Mouse (Mus musculus): Measurements from ENCODE around the gene Cyp51. TPM values are rescaled to one million over a fixed set of nuclear protein-coding genes. Genes with fewer than 3 reads are reported as not detected.

Gene Cyp51
- polyA plus RNA-seq, 1 experiment from 2014 or later, result 144 TPM

DNA sequence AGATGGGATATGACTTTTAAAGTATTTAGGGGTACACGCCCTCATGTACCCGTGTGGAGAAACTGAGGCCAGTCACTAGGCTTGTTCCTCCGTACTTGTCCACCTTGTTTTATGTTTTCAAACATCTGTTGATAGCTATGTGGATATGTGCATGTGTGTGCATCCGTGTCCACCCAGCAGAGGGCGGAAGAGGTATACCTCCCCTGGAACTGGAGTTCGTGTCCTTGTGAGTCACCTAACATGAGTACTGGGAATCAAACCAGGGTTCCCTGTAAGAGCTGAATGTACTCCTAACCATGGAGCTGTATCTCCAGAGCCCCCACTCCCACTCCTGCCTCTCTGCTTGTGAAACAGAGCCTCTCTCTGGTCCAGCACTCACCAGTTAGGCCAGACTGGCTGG lies 64.2 kb downstream of the Cyp51 start:
- H3K9me3 ChIP-seq (ENCODE audit: control insufficient read depth, low read length), result no peaks in the 10 kb centered on the region
- no peak overlapping the region for H3K4me2 ChIP-seq (ENCODE audit: low read length)
- no peaks in the 10 kb centered on the region for H3K4me1 ChIP-seq (ENCODE audit: control insufficient read depth, insufficient read depth, low read depth, low read length)
- no peak for ATAC-seq
- WGBS, result 92% methylated on average over 6 of the region's 6 CpGs
- H3K9ac ChIP-seq (ENCODE audit: low read depth, low read length), result no peak overlapping the region
- H3K27ac ChIP-seq (ENCODE audit: low read depth, low read length), result no peak overlapping the region
- no peaks in the 10 kb centered on the region for H3K27me3 ChIP-seq (replicated peaks; ENCODE audit: control insufficient read depth, insufficient read depth, low read length)
- H3K36me3 ChIP-seq (ENCODE audit: control insufficient read depth, insufficient read depth, low read length), result peaks cover 29% of the 10 kb centered on the region
- no peak overlapping the region for H3K4me3 ChIP-seq (ENCODE audit: low read length)

DNA sequence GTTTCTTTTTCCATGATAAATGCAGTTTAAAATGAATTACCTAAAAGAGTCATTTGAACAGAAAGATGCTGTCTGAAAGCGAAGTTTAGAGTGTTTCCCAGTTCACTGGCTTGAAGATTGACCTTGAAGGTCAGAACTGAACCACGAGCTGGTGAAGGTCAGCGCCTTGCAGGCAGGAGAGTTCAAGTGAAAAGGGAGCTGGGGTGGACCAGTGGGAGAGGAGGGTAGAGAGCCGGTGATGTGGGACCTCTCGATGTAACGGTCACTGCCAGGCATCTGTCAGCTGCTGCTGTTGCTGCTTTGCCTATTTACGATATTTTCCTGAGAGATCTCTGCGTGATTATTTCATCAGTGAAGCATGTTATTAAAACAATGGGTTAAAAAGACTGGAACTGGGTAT lies 65.2 kb downstream of the Cyp51 start:
- ATAC-seq, result no peak
- Histone ChIP-seq H3K4me1 (ENCODE audit: control insufficient read depth, insufficient read depth, low read depth, low read length) (no peaks in the 10 kb centered on the region), H3K4me2 (ENCODE audit: low read length) (no peak overlapping the region), H3K9ac (ENCODE audit: low read depth, low read length) (no peak overlapping the region), H3K27me3 (replicated peaks; ENCODE audit: control insufficient read depth, insufficient read depth, low read length) (no peaks in the 10 kb centered on the region), H3K4me3 (ENCODE audit: low read length) (no peak overlapping the region), H3K9me3 (ENCODE audit: control insufficient read depth, low read length) (no peaks in the 10 kb centered on the region), H3K36me3 (ENCODE audit: control insufficient read depth, insufficient read depth, low read length) (peaks cover 27% of the 10 kb centered on the region), H3K27ac (ENCODE audit: low read depth, low read length) (no peak overlapping the region)
- 87% methylated on average over 8 of the region's 8 CpGs for WGBS

DNA sequence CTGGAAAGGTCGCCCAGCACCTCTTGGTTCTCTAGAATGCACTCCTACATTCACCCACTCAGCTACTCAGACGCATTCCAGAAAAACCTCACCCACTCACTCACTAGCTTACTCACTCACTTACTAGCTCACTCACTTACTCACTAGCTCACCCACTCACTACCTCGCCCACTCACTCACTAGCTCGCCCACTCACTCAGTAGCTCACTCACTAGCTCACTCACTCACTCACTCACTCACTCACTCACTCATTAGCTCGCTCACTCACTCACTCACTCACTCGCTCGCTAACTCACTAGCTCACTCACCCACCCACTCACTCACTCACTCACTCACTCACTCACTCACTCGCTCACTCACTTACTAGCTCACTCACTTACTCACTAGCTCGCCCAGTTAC lies 67.9 kb downstream of the Cyp51 start:
- H3K4me2 ChIP-seq (ENCODE audit: low read length), result no peak overlapping the region
- 97% methylated on average over 9 of the region's 9 CpGs for WGBS
- peaks cover 25% of the 10 kb centered on the region for H3K36me3 ChIP-seq (ENCODE audit: control insufficient read depth, insufficient read depth, low read length)
- H3K27ac ChIP-seq (ENCODE audit: low read depth, low read length), result no peak overlapping the region
- no peaks in the 10 kb centered on the region for H3K4me1 ChIP-seq (ENCODE audit: control insufficient read depth, insufficient read depth, low read depth, low read length)
- ATAC-seq, result no peak
- H3K27me3 ChIP-seq (replicated peaks; ENCODE audit: control insufficient read depth, insufficient read depth, low read length), result no peaks in the 10 kb centered on the region
- no peak overlapping the region for H3K4me3 ChIP-seq (ENCODE audit: low read length)
- no peaks in the 10 kb centered on the region for H3K9me3 ChIP-seq (ENCODE audit: control insufficient read depth, low read length)
- H3K9ac ChIP-seq (ENCODE audit: low read depth, low read length), result no peak overlapping the region

DNA sequence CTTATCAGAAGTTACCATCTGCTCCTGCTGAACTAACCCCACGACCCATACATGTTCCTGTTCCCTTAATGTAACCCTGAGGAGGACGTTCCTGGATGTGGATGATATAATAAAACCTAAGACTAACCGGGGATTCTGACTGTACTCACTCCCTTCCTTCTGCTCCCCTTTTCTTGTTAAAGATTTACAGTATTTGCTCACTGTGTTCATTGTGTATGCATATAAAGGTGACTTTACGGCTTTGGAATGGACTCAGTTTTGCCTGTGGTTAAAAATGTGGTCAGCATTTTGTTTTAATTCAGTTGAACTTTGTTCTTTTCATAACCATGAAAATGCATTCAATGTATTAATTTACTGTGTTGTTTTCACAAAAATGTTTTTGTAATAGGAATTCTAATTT lies 72.7 kb downstream of the Cyp51 start:
- H3K27ac ChIP-seq (ENCODE audit: low read depth, low read length), result no peak overlapping the region
- 88% methylated on average over 4 of the region's 4 CpGs for WGBS
- no peak for ATAC-seq
- H3K4me2 ChIP-seq (ENCODE audit: low read length), result no peak overlapping the region
- no peaks in the 10 kb centered on the region for H3K4me1 ChIP-seq (ENCODE audit: control insufficient read depth, insufficient read depth, low read depth, low read length)
- no peak overlapping the region for H3K9ac ChIP-seq (ENCODE audit: low read depth, low read length)
- H3K4me3 ChIP-seq (ENCODE audit: low read length), result no peak overlapping the region
- H3K36me3 ChIP-seq (ENCODE audit: control insufficient read depth, insufficient read depth, low read length), result peaks cover 22% of the 10 kb centered on the region
- H3K27me3 ChIP-seq (replicated peaks; ENCODE audit: control insufficient read depth, insufficient read depth, low read length), result no peaks in the 10 kb centered on the region
- H3K9me3 ChIP-seq (ENCODE audit: control insufficient read depth, low read length), result no peaks in the 10 kb centered on the region

Other genes with a start within 250 kb of the Cyp51 start
- gene Mterf1a, start 210.8 kb downstream of the Cyp51 start, polyA plus RNA-seq (2015; fragmentation: Nextera tagmentation; extraction: Ambion mirVana), result 6.1 and 6.7 TPM in 2 replicates
- gene Akap9, start 176.7 kb downstream of the Cyp51 start, polyA plus RNA-seq (2015; fragmentation: Nextera tagmentation; extraction: Ambion mirVana), result 282 and 289 TPM in 2 replicates
- 2.1 and 2.2 TPM in 2 replicates for gene Mterf1b, start 87.6 kb upstream of the Cyp51 start, polyA plus RNA-seq (2015; fragmentation: Nextera tagmentation; extraction: Ambion mirVana)